Mouse (Mus musculus) bone marrow macrophage, adult 2 months (primary cell): ENCODE measurements at regions not wholly inside any gene's neighbourhood (a gene's known extent, or its start where the extent isn't known, plus 50 kb on each side); places are given as distances from the start of the nearest gene placed in this dataset.

ENCODE experiments used
- CTCF ChIP-seq: IDR thresholded peaks from 2 replicates; pipeline ENCODE4 v1.5.1; 2012; ENCODE audit warnings: low read depth, mild to moderate bottlenecking, low read length, moderate library complexity
- POLR2A ChIP-seq: IDR thresholded peaks from 2 replicates; pipeline ENCODE4 v1.6.1; 2012; ENCODE audit warnings: mild to moderate bottlenecking, low read depth, low read length, borderline replicate concordance

DNA sequence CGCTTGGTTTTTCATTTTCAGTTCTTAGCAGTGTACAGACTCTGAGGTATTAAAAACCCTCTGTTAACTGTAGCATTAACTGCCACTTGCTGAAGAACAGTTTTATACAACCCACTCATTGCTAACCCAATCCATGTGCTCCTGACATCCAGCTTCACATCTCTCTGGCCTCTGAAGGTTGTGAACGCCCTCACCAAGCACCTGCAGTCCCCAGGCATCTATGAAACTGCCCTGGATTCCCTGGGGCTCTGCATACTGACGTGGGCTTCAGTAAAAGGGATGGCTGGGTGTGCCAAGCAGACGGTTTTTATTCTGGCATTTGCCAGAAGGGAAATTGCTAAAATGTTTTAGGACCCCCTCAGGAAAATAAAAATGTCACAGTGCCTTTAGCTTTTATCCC is 2232.2 kb upstream of the Gm7489 start:
- TF ChIP-seq CTCF (no peak), POLR2A (no peak)
